ENCODE assay signal across 11 mouse cellular contexts in genomic region chr10:79933861-79934260, GRCm38 (mm10). TPM values are rescaled to one million over a fixed set of nuclear protein-coding genes. Genes with fewer than 3 reads are reported as not detected.
A peak's percentile ranks its signal among the peaks of the same experiment; 100 is the strongest.
DNase-seq lines count a peak whose midpoint lies in the region; ATAC-seq and TF ChIP-seq lines count a peak whose summit lies in the region.
"Had no signal": no experiment of that assay in that cellular context is flagged by ENCODE, and none has a peak within 500 bp of the region (broad histone marks: within the 10 kb centered on the region; RNA-seq: fewer than 3 reads in every experiment).

No protein-coding gene starts in this region.

- no peak overlapping the region for H3K4me2 ChIP-seq in kidney, embryonic 15.5 days
- no peak overlapping the region for H3K4me2 ChIP-seq in intestine, embryonic 15.5 days (replicated peaks)
- no peak overlapping the region for H3K4me2 ChIP-seq in stomach, postnatal 0 days (replicated peaks; ENCODE audit: low read depth)

- no peak overlapping the region for H3K9ac ChIP-seq in kidney, embryonic 15.5 days
- H3K9ac ChIP-seq in intestine, embryonic 15.5 days, result no peak overlapping the region
- H3K9ac ChIP-seq in stomach, postnatal 0 days (ENCODE audit: low read length), result no peak overlapping the region

- no peak for TF ChIP-seq POLR2A in testis, adult 2 months (IDR thresholded peaks at IDR 0.05; ENCODE audit: control insufficient read depth, low read depth, low read length)

- 65% methylated on average over 6 of the region's 6 CpGs for WGBS in kidney, embryonic 15.5 days
- WGBS in intestine, embryonic 15.5 days, result 83% methylated on average over 6 of the region's 6 CpGs
- 69% methylated on average over 6 of the region's 6 CpGs for WGBS in stomach, postnatal 0 days

- no peak overlapping the region for H3K4me3 ChIP-seq in kidney, embryonic 15.5 days (replicated peaks)
- peak overlapping the region; percentile 7; the same call in 1 of the 2 replicates for H3K4me3 ChIP-seq in testis, adult 2 months (ENCODE audit: control insufficient read depth, low read depth, low read length)
- no peak overlapping the region for H3K4me3 ChIP-seq in intestine, embryonic 15.5 days (replicated peaks)
- H3K4me3 ChIP-seq in stomach, postnatal 0 days (ENCODE audit: low read depth, low read length), result no peak overlapping the region

- no peak for TF ChIP-seq CTCF in testis, adult 2 months (IDR thresholded peaks at IDR 0.05; ENCODE audit: control insufficient read depth, insufficient read depth, insufficient replicate concordance, low read depth, low read length)
- TF ChIP-seq CTCF in stomach, postnatal 0 days (IDR thresholded peaks at IDR 0.05; ENCODE audit: low read depth), result no peak

- H3K36me3 ChIP-seq in kidney, embryonic 15.5 days, result peaks cover 58% of the 10 kb centered on the region
- no peaks in the 10 kb centered on the region for H3K36me3 ChIP-seq in testis, adult 2 months (ENCODE audit: control insufficient read depth, insufficient read depth, low read length)
- H3K36me3 ChIP-seq in intestine, embryonic 15.5 days, result peaks cover 37% of the 10 kb centered on the region
- peaks cover 2% of the 10 kb centered on the region; the same call in 1 of the 2 replicates for H3K36me3 ChIP-seq in stomach, postnatal 0 days (ENCODE audit: control insufficient read depth, insufficient read depth, low read length)

- ATAC-seq in kidney, embryonic 15.5 days (replicated peaks; ENCODE audit: low FRiP score), result no peak
- ATAC-seq in intestine, embryonic 15.5 days, result no peak
- ATAC-seq in stomach, postnatal 0 days (ENCODE audit: low FRiP score, low TSS enrichment), result no peak

- H3K4me1 ChIP-seq in kidney, embryonic 15.5 days, result peaks cover 100% of the 10 kb centered on the region
- H3K4me1 ChIP-seq in testis, adult 2 months (ENCODE audit: control insufficient read depth, insufficient read depth, low read length), result peaks cover 33% of the 10 kb centered on the region
- H3K4me1 ChIP-seq in intestine, embryonic 15.5 days (replicated peaks), result peaks cover 85% of the 10 kb centered on the region
- H3K4me1 ChIP-seq in stomach, postnatal 0 days (replicated peaks; ENCODE audit: control insufficient read depth, insufficient read depth), result peaks cover 25% of the 10 kb centered on the region

- no peak for TF ChIP-seq EP300 in stomach, postnatal 0 days (optimal IDR thresholded peaks at IDR 0.05)

- H3K27ac ChIP-seq in kidney, embryonic 15.5 days, result peak overlapping the region; percentile 82
- H3K27ac ChIP-seq in testis, adult 2 months (ENCODE audit: control insufficient read depth, insufficient read depth, low read depth, low read length), result no peak overlapping the region
- peak overlapping the region; percentile 34 for H3K27ac ChIP-seq in intestine, embryonic 15.5 days
- peak overlapping the region; percentile 69 for H3K27ac ChIP-seq in stomach, postnatal 0 days (replicated peaks)

- DNase-seq in kidney, postnatal 4 days, result no peak
- DNase-seq in testis, postnatal 10 days (ENCODE audit: low spot score), result no peak
- DNase-seq in stomach, postnatal 0 days (ENCODE audit: low spot score), result no peak
- no peak for DNase-seq in left cerebral cortex, adult 11 months (ENCODE audit: low spot score)
- DNase-seq in cerebellum, postnatal 14 days, result no peak

- no peaks in the 10 kb centered on the region for H3K9me3 ChIP-seq in kidney, embryonic 15.5 days (replicated peaks)
- no peaks in the 10 kb centered on the region for H3K9me3 ChIP-seq in intestine, embryonic 15.5 days
- H3K9me3 ChIP-seq in stomach, postnatal 0 days (ENCODE audit: control insufficient read depth, low read length), result no peaks in the 10 kb centered on the region
- H3K9me3 ChIP-seq: G1E had no signal

- H3K27me3 ChIP-seq in kidney, embryonic 15.5 days, result no peaks in the 10 kb centered on the region
- H3K27me3 ChIP-seq in testis, adult 2 months (ENCODE audit: control insufficient read depth, insufficient read depth, low read length), result no peaks in the 10 kb centered on the region
- H3K27me3 ChIP-seq in intestine, embryonic 15.5 days (replicated peaks), result no peaks in the 10 kb centered on the region
- no peaks in the 10 kb centered on the region for H3K27me3 ChIP-seq in stomach, postnatal 0 days (ENCODE audit: control insufficient read depth, insufficient read depth, low read length)

RNA-seq across cellular contexts. Expression of gene Arid3a, which starts 7.0 kb away (rescaled TPM):
- polyA plus RNA-seq in kidney, embryonic 15.5 days (2015; fragmentation: Nextera tagmentation; extraction: Ambion mirVana), result 7.3 and 7.4 TPM in 2 replicates
- polyA plus RNA-seq in testis, adult 2 months (2012; rRNA removed), result 59.5 and 65.0 TPM in 2 replicates
- 18.7 and 19.0 TPM in 2 replicates for polyA plus RNA-seq in intestine, embryonic 15.5 days (2015; fragmentation: Nextera tagmentation; extraction: Ambion mirVana)
- 3.2 and 3.5 TPM in 2 replicates for polyA plus RNA-seq in stomach, postnatal 0 days (2015; fragmentation: Nextera tagmentation; extraction: Ambion mirVana)

RNA-seq across cellular contexts. Expression of gene R3hdm4, which starts 12.9 kb away (rescaled TPM):
- polyA plus RNA-seq in kidney, embryonic 15.5 days (2015; fragmentation: Nextera tagmentation; extraction: Ambion mirVana), result 142 and 155 TPM in 2 replicates
- 15.0 and 15.2 TPM in 2 replicates for polyA plus RNA-seq in testis, adult 2 months (2012; rRNA removed)
- polyA plus RNA-seq in intestine, embryonic 15.5 days (2015; fragmentation: Nextera tagmentation; extraction: Ambion mirVana), result 108 and 116 TPM in 2 replicates
- 160 and 174 TPM in 2 replicates for polyA plus RNA-seq in stomach, postnatal 0 days (2015; fragmentation: Nextera tagmentation; extraction: Ambion mirVana)

RNA-seq across cellular contexts. Expression of gene Kiss1r, which starts 17.1 kb away (rescaled TPM):
- 0.71 and 1.2 TPM in 2 replicates for polyA plus RNA-seq in kidney, embryonic 15.5 days (2015; fragmentation: Nextera tagmentation; extraction: Ambion mirVana)
- polyA plus RNA-seq in testis, adult 2 months (2012; rRNA removed), result 0.75 and 0.99 TPM in 2 replicates
- polyA plus RNA-seq in intestine, embryonic 15.5 days (2015; fragmentation: Nextera tagmentation; extraction: Ambion mirVana), result 0.52 and 1.1 TPM in 2 replicates
- 0.79 and 0.99 TPM in 2 replicates for polyA plus RNA-seq in stomach, postnatal 0 days (2015; fragmentation: Nextera tagmentation; extraction: Ambion mirVana)

RNA-seq across cellular contexts. Expression of gene Gm26602, which starts 23.2 kb away (rescaled TPM):
- 0.96 and 14.1 TPM in 2 replicates for polyA plus RNA-seq in kidney, embryonic 15.5 days (2015; fragmentation: Nextera tagmentation; extraction: Ambion mirVana)
- polyA plus RNA-seq in testis, adult 2 months (2012; rRNA removed), result not detected in 2 replicates
- 17.7 TPM in 1 of 2 replicates, not detected in the other for polyA plus RNA-seq in intestine, embryonic 15.5 days (2015; fragmentation: Nextera tagmentation; extraction: Ambion mirVana)
- polyA plus RNA-seq in stomach, postnatal 0 days (2015; fragmentation: Nextera tagmentation; extraction: Ambion mirVana), result 8.9 and 18.0 TPM in 2 replicates
- polyA plus RNA-seq: liver, adult 2 months; spleen, adult 2 months had no signal

RNA-seq across cellular contexts. Expression of gene Med16, which starts 25.1 kb away (rescaled TPM):
- polyA plus RNA-seq in kidney, embryonic 15.5 days (2015; fragmentation: Nextera tagmentation; extraction: Ambion mirVana), result 59.6 and 70.7 TPM in 2 replicates
- polyA plus RNA-seq in testis, adult 2 months (2012; rRNA removed), result 163 and 181 TPM in 2 replicates
- polyA plus RNA-seq in intestine, embryonic 15.5 days (2015; fragmentation: Nextera tagmentation; extraction: Ambion mirVana), result 37.3 and 39.8 TPM in 2 replicates
- polyA plus RNA-seq in stomach, postnatal 0 days (2015; fragmentation: Nextera tagmentation; extraction: Ambion mirVana), result 25.6 and 29.7 TPM in 2 replicates
